Mouse (Mus musculus) cerebellum, postnatal 4 days (tissue): ENCODE measurements around the gene Ccdc110.

Experiments
- DNase-seq, 2 experiments: peaks; one replicate each; pipeline ENCODE4 v3.0.0; 2022; ENCODE audit warnings: low spot score in 2 of 2, mixed read lengths in 1 of 2

Gene Ccdc110

GRCm38 (mm10) chr8:45934582-45935014 lies at the start of gene Ccdc110:
Gene Ccdc110, plus strand, starts transcription at chr8:45934619.
- peak; percentile 100 for DNase-seq

- peak in 1 of 2 experiments; percentile 15 for DNase-seq
These were observed 49.2 kb upstream of the Ccdc110 start, which contains the start of gene Pdlim3 for GRCm38 (mm10) chr8:45885202-45885685. Gene Pdlim3, plus strand, starts transcription at chr8:45885461.

GRCm38 (mm10) chr8:45885775-45886174 lies 48.6 kb upstream of the Ccdc110 start:
- peak in 1 of 2 experiments; percentile 6 for DNase-seq

- no peak for DNase-seq
These were observed 44.7 kb upstream of the Ccdc110 start for GRCm38 (mm10) chr8:45889737-45890136.

GRCm38 (mm10) chr8:45896590-45896989 lies 37.8 kb upstream of the Ccdc110 start:
- no peak for DNase-seq

- DNase-seq = peak in 1 of 2 experiments; percentile 26
These were observed 34.6 kb upstream of the Ccdc110 start for GRCm38 (mm10) chr8:45899783-45900182.

GRCm38 (mm10) chr8:45901626-45902025 lies 32.8 kb upstream of the Ccdc110 start:
- DNase-seq = no peak

- no peak for DNase-seq
These were observed 30.8 kb upstream of the Ccdc110 start for GRCm38 (mm10) chr8:45903659-45904058.

- DNase-seq = no peak
These were observed 28.7 kb upstream of the Ccdc110 start for GRCm38 (mm10) chr8:45905591-45906250.

- no peak for DNase-seq
These were observed 28.2 kb upstream of the Ccdc110 start for GRCm38 (mm10) chr8:45906251-45906619.

- DNase-seq = no peak
These were observed 20.7 kb upstream of the Ccdc110 start for GRCm38 (mm10) chr8:45913707-45914106.

- no peak for DNase-seq
These were observed 17.9 kb upstream of the Ccdc110 start for GRCm38 (mm10) chr8:45916496-45916895.

GRCm38 (mm10) chr8:45917040-45917679 lies 17.3 kb upstream of the Ccdc110 start:
- no peak for DNase-seq

GRCm38 (mm10) chr8:45918891-45919290 lies 15.5 kb upstream of the Ccdc110 start:
- DNase-seq = no peak

GRCm38 (mm10) chr8:45920392-45920791 lies 14.0 kb upstream of the Ccdc110 start:
- no peak for DNase-seq

GRCm38 (mm10) chr8:45922116-45922515 lies 12.3 kb upstream of the Ccdc110 start:
- DNase-seq = no peak

- no peak for DNase-seq
These were observed 2.6 kb downstream of the Ccdc110 start for GRCm38 (mm10) chr8:45936986-45937385.

GRCm38 (mm10) chr8:45946283-45946682 lies 11.9 kb downstream of the Ccdc110 start:
- no peak for DNase-seq

- DNase-seq = no peak
These were observed 16.2 kb downstream of the Ccdc110 start for GRCm38 (mm10) chr8:45950622-45951021.

- DNase-seq = no peak
These were observed 36.5 kb downstream of the Ccdc110 start for GRCm38 (mm10) chr8:45970894-45971293.

- no peak for DNase-seq
These were observed 39.6 kb downstream of the Ccdc110 start for GRCm38 (mm10) chr8:45973988-45974505.

GRCm38 (mm10) chr8:45975126-45975836 lies 40.9 kb downstream of the Ccdc110 start, which contains the start of the genes 1700029J07Rik and Ufsp2:
Gene 1700029J07Rik, minus strand, starts transcription at chr8:45975252.
Gene Ufsp2, plus strand, starts transcription at chr8:45975528.
- peak; percentile 93 to 98 for DNase-seq
